Mouse (Mus musculus) kidney, postnatal 0 days (tissue): ENCODE measurements at regions not wholly inside any gene's neighbourhood (a gene's known extent, or its start where the extent isn't known, plus 50 kb on each side); places are given as distances from the start of the nearest gene placed in this dataset.

Source experiments
- ATAC-seq: fragments of 200-750 bp; cut with Nextera tagmentation; replicated peaks from 2 replicates; pipeline ENCODE4 v1.8.0; 2017; ENCODE audit warnings: low read depth, moderate number of reproducible peaks, moderate TSS enrichment, moderate library complexity; ENCODE audit not compliant: low FRiP score
- DNase-seq: peaks from one replicate; pipeline ENCODE4 v3.0.0-alpha.2; 2016; ENCODE audit warnings: low spot score
- H3K27ac ChIP-seq: fragments of 300-500 bp; sonication (generic); 2 replicates; pipeline ENCODE4 v1.5.1; 2014; ENCODE audit warnings: mild to moderate bottlenecking
- H3K27me3 ChIP-seq: fragments of 300-500 bp; sonication (generic); 2 replicates; pipeline ENCODE4 v1.6.1; 2014; ENCODE audit warnings: low read length, mixed read lengths; ENCODE audit not compliant: insufficient read depth
- H3K36me3 ChIP-seq: fragments of 300-500 bp; sonication (generic); 2 replicates; pipeline ENCODE4 v1.6.1; 2014; ENCODE audit warnings: low read length, mixed read lengths; ENCODE audit not compliant: insufficient read depth
- H3K4me1 ChIP-seq: fragments of 300-500 bp; sonication (generic); replicated peaks from 2 replicates; pipeline ENCODE4 v1.6.1; 2014; ENCODE audit warnings: antibody characterized with exemption, low read length, mixed read lengths; ENCODE audit not compliant: insufficient read depth
- H3K4me2 ChIP-seq: fragments of 300-500 bp; sonication (generic); 2 replicates; pipeline ENCODE4 v1.6.1; 2014; ENCODE audit warnings: mild to moderate bottlenecking, low read length, moderate library complexity, mixed read lengths
- H3K4me3 ChIP-seq: fragments of 300-500 bp; sonication (generic); replicated peaks from 2 replicates; pipeline ENCODE4 v1.5.1; 2014; ENCODE audit warnings: low read depth, low read length
- H3K9ac ChIP-seq: fragments of 300-500 bp; sonication (generic); 2 replicates; pipeline ENCODE4 v1.6.1; 2014; ENCODE audit warnings: low read depth, low read length
- H3K9me3 ChIP-seq: fragments of 300-500 bp; sonication (generic); replicated peaks from 2 replicates; pipeline ENCODE4 v1.6.1; 2016; ENCODE audit warnings: low read length, inconsistent platforms, mixed read lengths
- CTCF ChIP-seq: IDR thresholded peaks from 2 replicates; pipeline ENCODE4 v1.5.1; 2016; ENCODE audit warnings: antibody characterized with exemption, low read depth, mild to moderate bottlenecking, moderate library complexity
- WGBS: fragments of 180-500 bp; shearing (Covaris S2); extraction: QIAGEN DNeasy Blood & Tissue Kit; methylation state at CpG from one replicate; pipeline ENCODE4 v1.1.7; 2014; 5-methylcytosine and 5-hydroxymethylcytosine counted together

DNA sequence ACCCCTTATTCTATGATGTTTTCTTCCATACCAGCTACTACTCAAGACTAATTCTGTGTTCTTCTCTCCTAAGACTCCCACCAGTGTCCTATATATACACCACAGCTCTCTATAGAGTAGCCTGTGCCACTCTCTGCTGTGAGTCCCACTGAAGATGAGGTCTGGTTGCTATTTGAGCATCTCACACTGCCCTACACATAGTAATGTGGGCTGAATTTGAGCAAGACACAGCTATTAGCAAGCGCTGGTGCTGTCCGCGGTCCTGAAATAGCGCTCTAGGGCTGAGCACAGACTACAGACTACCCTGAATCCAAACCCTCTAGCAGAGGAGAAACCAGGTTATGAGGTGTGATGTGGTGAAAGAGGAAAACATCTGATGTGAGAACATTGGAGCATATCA, 59.5 kb upstream of the Gpr12 start:
- Histone ChIP-seq H3K4me2 (no peak overlapping the region), H3K9ac (no peak overlapping the region), H3K27ac (no peak overlapping the region), H3K4me3 (no peak overlapping the region), H3K27me3 (no peaks in the 10 kb centered on the region), H3K36me3 (no peaks in the 10 kb centered on the region), H3K4me1 (no peaks in the 10 kb centered on the region), H3K9me3 (no peaks in the 10 kb centered on the region)
- DNase-seq (peak; percentile 82), ATAC-seq (no peak; the same call in 1 of the 2 replicates)
- WGBS: 1% methylated on average over 4 of the region's 4 CpGs
- no peak for TF ChIP-seq CTCF

GRCm38 (mm10) chr5:146641931-146642330, 56.9 kb upstream of the Gpr12 start:
- Histone ChIP-seq H3K9ac (no peak overlapping the region), H3K4me2 (no peak overlapping the region), H3K4me1 (no peaks in the 10 kb centered on the region), H3K9me3 (no peaks in the 10 kb centered on the region), H3K27ac (no peak overlapping the region), H3K4me3 (no peak overlapping the region), H3K36me3 (no peaks in the 10 kb centered on the region), H3K27me3 (no peaks in the 10 kb centered on the region)
- ATAC-seq (no peak), DNase-seq (no peak)
- 80% methylated on average over 6 of the region's 6 CpGs for WGBS
- no peak for TF ChIP-seq CTCF

- Histone ChIP-seq H3K9ac (no peak overlapping the region), H3K4me2 (no peak overlapping the region), H3K36me3 (no peaks in the 10 kb centered on the region), H3K27ac (no peak overlapping the region), H3K27me3 (no peaks in the 10 kb centered on the region), H3K4me1 (no peaks in the 10 kb centered on the region), H3K4me3 (no peak overlapping the region), H3K9me3 (no peaks in the 10 kb centered on the region)
- ATAC-seq (no peak), DNase-seq (no peak)
- no peak for TF ChIP-seq CTCF
- WGBS: 51% methylated on average over 6 of the region's 6 CpGs
These were observed 51.8 kb upstream of the Gpr12 start for GRCm38 (mm10) chr5:146636859-146637258.
